Comparison of ENCODE assay signal across 8 mouse cellular contexts in the genomic region with DNA sequence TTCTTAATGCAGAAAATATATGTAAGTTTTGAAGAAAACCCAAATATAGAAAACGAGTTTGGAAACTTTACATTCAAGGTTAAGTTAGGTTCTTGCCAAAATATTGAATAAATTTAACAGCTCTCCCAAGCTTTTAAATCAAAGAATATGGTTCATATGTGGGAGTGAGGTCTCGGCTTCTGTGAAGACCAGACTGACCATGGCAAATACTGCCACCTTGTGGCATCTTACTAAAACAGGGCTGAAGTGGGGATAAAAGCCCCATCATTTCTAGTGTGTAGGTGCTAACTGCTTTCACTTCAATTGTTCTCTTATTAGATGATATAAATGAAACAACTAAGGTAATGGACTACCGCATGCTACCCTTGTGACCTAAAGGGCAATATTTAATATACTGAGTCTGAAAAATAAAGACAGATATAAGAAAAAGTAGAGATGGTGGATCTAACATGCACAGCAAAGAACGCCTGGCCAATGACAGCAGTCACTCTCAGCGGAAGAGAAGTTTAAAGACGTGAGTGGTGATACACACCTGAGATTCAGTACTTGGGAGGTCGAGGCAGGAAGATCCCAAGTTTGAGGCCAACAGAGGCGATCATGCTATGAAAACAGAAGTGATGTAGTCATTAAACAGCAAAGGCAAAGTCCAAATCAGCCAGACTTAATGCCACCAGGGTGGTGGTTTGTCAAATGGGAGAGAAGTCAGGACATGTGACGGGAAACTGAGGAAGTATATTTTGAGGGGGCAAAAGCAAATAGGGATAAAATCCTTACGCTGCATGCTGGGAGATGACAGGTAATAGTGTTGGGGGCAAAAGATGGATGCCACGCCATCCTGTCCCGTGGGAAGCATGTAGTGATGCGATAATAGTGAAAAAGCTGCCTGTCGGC. TPM values are rescaled to one million over a fixed set of nuclear protein-coding genes. Genes with fewer than 3 reads are reported as not detected.
DNase-seq lines count a peak whose midpoint lies in the region; ATAC-seq and TF ChIP-seq lines count a peak whose summit lies in the region.
"Had no signal": no experiment of that assay in that cellular context is flagged by ENCODE, and none has a peak within 500 bp of the region (broad histone marks: within the 10 kb centered on the region; RNA-seq: fewer than 3 reads in every experiment).

No protein-coding gene starts in this region.

- H3K27ac ChIP-seq in kidney, embryonic 14.5 days (ENCODE audit: low read depth, low read length) = no peak overlapping the region
- H3K27ac ChIP-seq in MEL (ENCODE audit: control insufficient read depth, low read depth, low read length) = no peak overlapping the region
- no peak overlapping the region for H3K27ac ChIP-seq in liver, embryonic 11.5 days (ENCODE audit: low read depth, low read length)
- H3K27ac ChIP-seq: lung, embryonic 15.5 days had no signal

- H3K4me2 ChIP-seq in kidney, embryonic 14.5 days (replicated peaks; ENCODE audit: low read depth, low read length) = no peak overlapping the region
- H3K4me2 ChIP-seq in liver, embryonic 11.5 days = no peak overlapping the region
- H3K4me2 ChIP-seq: lung, embryonic 15.5 days had no signal

- H3K27me3 ChIP-seq in kidney, embryonic 14.5 days (ENCODE audit: control insufficient read depth, insufficient read depth, low read length) = no peaks in the 10 kb centered on the region
- H3K27me3 ChIP-seq in MEL (ENCODE audit: control insufficient read depth in 1 of 2, insufficient read depth in 2 of 2, low read length in 2 of 2) = no peaks in the 10 kb centered on the region
- no peaks in the 10 kb centered on the region for H3K27me3 ChIP-seq in liver, embryonic 11.5 days (replicated peaks; ENCODE audit: control insufficient read depth, insufficient read depth, low read length)
- H3K27me3 ChIP-seq: lung, embryonic 15.5 days had no signal

- no peak overlapping the region for H3K9ac ChIP-seq in kidney, embryonic 14.5 days (ENCODE audit: low read depth, low read length)
- H3K9ac ChIP-seq in MEL (ENCODE audit: control insufficient read depth, low read depth, low read length, poor library complexity, severe bottlenecking) = no peak overlapping the region
- H3K9ac ChIP-seq in liver, embryonic 11.5 days (ENCODE audit: low read depth, low read length) = no peak overlapping the region
- H3K9ac ChIP-seq: lung, embryonic 15.5 days had no signal

- peak; percentile 55 to 69 (median 62) for TF ChIP-seq CTCF in MEL (IDR thresholded peaks at IDR 0.05 in 2 of 3, conservative IDR thresholded peaks at IDR 0.05 in 1 of 3; ENCODE audit: control insufficient read depth in 1 of 3, insufficient read depth in 1 of 3, low read depth in 2 of 3, low read length in 3 of 3, poor library complexity in 1 of 3, severe bottlenecking in 1 of 3)

- peaks cover 1% of the 10 kb centered on the region; the same call in 1 of the 2 replicates for H3K79me2 ChIP-seq in MEL (ENCODE audit: control insufficient read depth, insufficient read depth, low read length, poor library complexity)

- 83% methylated on average over 14 of the region's 14 CpGs for whole genome bisulfite sequencing in kidney, embryonic 14.5 days
- WGBS in liver, embryonic 11.5 days = 83% methylated on average over 14 of the region's 14 CpGs

- peaks cover 41% of the 10 kb centered on the region for H3K36me3 ChIP-seq in kidney, embryonic 14.5 days (ENCODE audit: control insufficient read depth, insufficient read depth, low read length)
- peaks cover 10 to 18% of the 10 kb centered on the region in 2 experiments for H3K36me3 ChIP-seq in MEL (ENCODE audit: control insufficient read depth in 1 of 2, insufficient read depth in 2 of 2, low read length in 2 of 2)
- H3K36me3 ChIP-seq in liver, embryonic 11.5 days (ENCODE audit: control insufficient read depth, insufficient read depth, low read length) = peaks cover 37% of the 10 kb centered on the region; the same call in 1 of the 2 replicates

- 0 out of 2 replicates have a peak, but pooled peaks have one; percentile 44 for ATAC-seq in kidney, embryonic 14.5 days (ENCODE audit: low FRiP score, low TSS enrichment)
- ATAC-seq in liver, embryonic 11.5 days (replicated peaks; ENCODE audit: low FRiP score) = 0 out of 2 replicates have a peak, but pooled peaks have one; percentile 42

- no peak for TF ChIP-seq EP300 in MEL (IDR thresholded peaks at IDR 0.05; ENCODE audit: low read depth in 1 of 2, low read length in 2 of 2)

- H3K4me1 ChIP-seq in kidney, embryonic 14.5 days (ENCODE audit: control insufficient read depth, insufficient read depth, low read length) = no peaks in the 10 kb centered on the region
- H3K4me1 ChIP-seq in MEL (ENCODE audit: control insufficient read depth in 1 of 2, insufficient read depth in 2 of 2, low read length in 2 of 2) = no peaks in the 10 kb centered on the region; a peak in 2 of 4 replicates
- no peaks in the 10 kb centered on the region for H3K4me1 ChIP-seq in liver, embryonic 11.5 days (replicated peaks; ENCODE audit: control insufficient read depth, insufficient read depth, low read length)

- TF ChIP-seq POLR2A in MEL (IDR thresholded peaks at IDR 0.05; ENCODE audit: control insufficient read depth in 1 of 2, insufficient read depth in 1 of 2, low read depth in 1 of 2, low read length in 2 of 2, poor library complexity in 1 of 2) = no peak

- no peaks in the 10 kb centered on the region for H3K9me3 ChIP-seq in kidney, embryonic 14.5 days (ENCODE audit: control insufficient read depth, low read length)
- no peaks in the 10 kb centered on the region for H3K9me3 ChIP-seq in MEL (replicated peaks; ENCODE audit: insufficient read depth, low read length)
- H3K9me3 ChIP-seq in liver, embryonic 11.5 days (ENCODE audit: control insufficient read depth, low read length) = no peaks in the 10 kb centered on the region

- DNase-seq in kidney, adult 11 months = no peak
- peak; percentile 67 for DNase-seq in MEL (ENCODE audit: low read depth, low spot score)
- DNase-seq in cerebellum, postnatal 14 days = peak; percentile 42 to 52
- no peak for DNase-seq in liver, embryonic 11.5 days (ENCODE audit: low spot score)
- DNase-seq in ovary, postnatal 14 days (ENCODE audit: low spot score) = no peak
- no peak for DNase-seq in right cerebral cortex, postnatal 4 days

- no peak overlapping the region for H3K4me3 ChIP-seq in kidney, embryonic 14.5 days (ENCODE audit: low read length)
- H3K4me3 ChIP-seq in MEL (ENCODE audit: control insufficient read depth in 1 of 2, insufficient read depth in 1 of 2, low read depth in 2 of 2, low read length in 2 of 2) = no peak overlapping the region
- no peak overlapping the region for H3K4me3 ChIP-seq in liver, embryonic 11.5 days (ENCODE audit: low read depth, low read length)
- H3K4me3 ChIP-seq: lung, embryonic 15.5 days had no signal

- peak; percentile 47 for TF ChIP-seq RAD21 in MEL (IDR thresholded peaks at IDR 0.05; ENCODE audit: low read depth, low read length)

TF ChIP-seq in MEL, 35 proteins besides CTCF, POLR2A, EP300 and RAD21:
- TF ChIP-seq MEF2A (IDR thresholded peaks at IDR 0.05; ENCODE audit: extremely low read depth, insufficient replicate concordance, low read depth, low read length, poor library complexity, severe bottlenecking) = no peak
- no peak for TF ChIP-seq SIN3A (IDR thresholded peaks at IDR 0.05; ENCODE audit: low read length)
- no peak for TF ChIP-seq NRF1 (IDR thresholded peaks at IDR 0.05; ENCODE audit: insufficient read depth, low read depth, low read length, poor library complexity, severe bottlenecking)
- peak; percentile 4; the same call in 1 of the 2 replicates for TF ChIP-seq MYB (IDR thresholded peaks at IDR 0.05; ENCODE audit: low read depth, low read length)
- 0 out of 2 replicates have a peak, but pooled peaks have one; percentile 61 for TF ChIP-seq ZMIZ1 (IDR thresholded peaks at IDR 0.05; ENCODE audit: low read depth, low read length)
- no peak for TF ChIP-seq ZKSCAN1 (IDR thresholded peaks at IDR 0.05; ENCODE audit: low read depth, low read length)
- peak; percentile 36 for TF ChIP-seq SMC3 (IDR thresholded peaks at IDR 0.05; ENCODE audit: low read depth, low read length)
- no peak for TF ChIP-seq ZNF384 (IDR thresholded peaks at IDR 0.05; ENCODE audit: low read depth, low read length)
- TF ChIP-seq CHD1 (IDR thresholded peaks at IDR 0.05; ENCODE audit: low read depth, low read length) = no peak
- no peak for TF ChIP-seq USF2 (IDR thresholded peaks at IDR 0.05; ENCODE audit: borderline replicate concordance in 1 of 2, insufficient read depth in 1 of 2, low read depth in 1 of 2, low read length in 2 of 2)
- TF ChIP-seq POLR2AphosphoS2 (IDR thresholded peaks at IDR 0.05; ENCODE audit: low read length) = peak; percentile 66; the same call in 1 of the 2 replicates
- TF ChIP-seq KAT2A (conservative IDR thresholded peaks at IDR 0.05; ENCODE audit: low read depth, low read length) = no peak
- no peak for TF ChIP-seq ZC3H11A (IDR thresholded peaks at IDR 0.05; ENCODE audit: low read depth, low read length)
- no peak for TF ChIP-seq TBP (IDR thresholded peaks at IDR 0.05; ENCODE audit: low read depth, low read length)
TF ChIP-seq in MEL: peak in this region for 4.

RNA-seq across cellular contexts. Expression of a gene that starts 12.5 kb away (rescaled TPM):
- 217 and 261 TPM in 2 replicates for polyA plus RNA-seq in kidney, embryonic 14.5 days (2014; fragmentation: Nextera tagmentation; extraction: Ambion mirVana)
- 276 and 325 TPM in 2 replicates for total RNA-seq in MEL (2012; rRNA removed)
- 100 to 1,000 TPM; 146 to 331 TPM for polyA plus RNA-seq in MEL (2012; ENCODE audit: insufficient read depth in 1 of 2, insufficient read length in 2 of 2, low read depth in 1 of 2, low replicate concordance in 2 of 2, missing spikeins in 1 of 2)
- 334 and 345 TPM in 2 replicates for polyA plus RNA-seq in liver, embryonic 11.5 days (2014; fragmentation: Nextera tagmentation; extraction: Ambion mirVana)

Comparison
In these comparisons a context has a peak if more than half of its experiments do, and no peak if none do; other contexts are left out.
1. DNase-seq: peak in MEL (single experiment) and cerebellum, postnatal 14 days (2 of 2); none in kidney, adult 11 months (single experiment), liver, embryonic 11.5 days (single experiment), ovary, postnatal 14 days (single experiment) and right cerebral cortex, postnatal 4 days (single experiment).